In the genomic region with DNA sequence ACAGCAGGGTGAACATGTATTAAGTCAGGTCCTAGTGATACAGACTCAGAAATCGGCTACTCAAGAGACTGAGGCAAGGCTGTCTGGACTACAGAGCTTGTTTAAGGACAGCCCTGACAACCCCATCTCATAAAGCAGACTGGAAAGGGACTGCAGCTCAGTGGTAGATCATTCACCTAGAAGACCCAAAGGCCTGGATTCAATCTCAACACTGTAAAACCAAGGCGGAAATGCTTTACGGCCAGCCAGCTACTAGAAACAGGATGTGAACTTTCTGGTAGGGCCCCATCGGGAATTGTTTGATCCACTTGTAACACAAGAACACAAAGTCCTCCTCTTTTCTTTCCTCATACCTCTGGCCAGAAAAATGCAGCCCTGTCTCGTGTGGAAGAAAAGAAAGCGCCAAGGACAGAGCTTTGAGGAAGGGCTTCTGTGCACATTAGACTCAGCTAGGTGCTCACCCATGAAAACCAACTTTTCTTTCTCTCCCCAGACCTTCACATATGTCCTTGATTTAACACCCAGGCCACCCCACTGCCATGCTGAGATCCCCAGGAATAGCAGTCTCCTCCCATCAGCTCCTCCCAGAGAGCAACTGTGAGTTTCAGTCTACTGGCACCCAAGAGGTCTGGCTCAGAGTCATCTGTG, we compare ENCODE assay signal across 8 mouse cellular contexts.
DNase-seq lines count a peak whose midpoint lies in the region; ATAC-seq and TF ChIP-seq lines count a peak whose summit lies in the region.

No protein-coding gene starts in this region.

- H3K4me1 ChIP-seq in liver, adult 2 months (ENCODE audit: control insufficient read depth, insufficient read depth, low read length): peaks cover 7% of the 10 kb centered on the region
- H3K4me1 ChIP-seq in forebrain, postnatal 0 days (ENCODE audit: insufficient read depth): no peaks in the 10 kb centered on the region
- peaks cover 66% of the 10 kb centered on the region for H3K4me1 ChIP-seq in intestine, embryonic 15.5 days (replicated peaks)
- H3K4me1 ChIP-seq in lung, embryonic 14.5 days (ENCODE audit: insufficient read depth): peaks cover 50% of the 10 kb centered on the region
- peaks cover 69% of the 10 kb centered on the region for H3K4me1 ChIP-seq in stomach, embryonic 14.5 days (ENCODE audit: control insufficient read depth, insufficient read depth, low read length)
- peaks cover 29% of the 10 kb centered on the region for H3K4me1 ChIP-seq in thymus, adult 2 months (replicated peaks; ENCODE audit: control insufficient read depth, insufficient read depth, low read length)

- no peaks in the 10 kb centered on the region for H3K36me3 ChIP-seq in liver, adult 2 months (ENCODE audit: control insufficient read depth, insufficient read depth, low read length)
- H3K36me3 ChIP-seq in forebrain, postnatal 0 days (ENCODE audit: insufficient read depth): no peaks in the 10 kb centered on the region
- H3K36me3 ChIP-seq in intestine, embryonic 15.5 days: no peaks in the 10 kb centered on the region
- H3K36me3 ChIP-seq in lung, embryonic 14.5 days (ENCODE audit: insufficient read depth): no peaks in the 10 kb centered on the region
- H3K36me3 ChIP-seq in stomach, embryonic 14.5 days (ENCODE audit: control insufficient read depth, insufficient read depth, low read length): no peaks in the 10 kb centered on the region
- H3K36me3 ChIP-seq in thymus, adult 2 months (ENCODE audit: control insufficient read depth, insufficient read depth, low read length): no peaks in the 10 kb centered on the region

- TF ChIP-seq POLR2A in liver, adult 2 months (IDR thresholded peaks at IDR 0.05; ENCODE audit: extremely low read depth, insufficient read depth, low read length): no peak
- no peak for TF ChIP-seq POLR2A in thymus, adult 2 months (IDR thresholded peaks at IDR 0.05; ENCODE audit: control insufficient read depth, extremely low read depth, insufficient read depth, low read length, poor library complexity)

- 77% methylated on average over 6 of the region's 6 CpGs for WGBS in liver, adult 2 months
- WGBS in forebrain, postnatal 0 days: 54% methylated on average over 6 of the region's 6 CpGs
- 17% methylated on average over 6 of the region's 6 CpGs for WGBS in intestine, embryonic 15.5 days
- WGBS in lung, embryonic 14.5 days: 27% methylated on average over 6 of the region's 6 CpGs
- WGBS in stomach, embryonic 14.5 days: 27% methylated on average over 6 of the region's 6 CpGs
- 42% methylated on average over 6 of the region's 6 CpGs for WGBS in thymus, adult 2 months

- no peak overlapping the region for H3K9ac ChIP-seq in liver, adult 2 months (ENCODE audit: low read depth, low read length)
- no peak overlapping the region for H3K9ac ChIP-seq in forebrain, postnatal 0 days
- H3K9ac ChIP-seq in intestine, embryonic 15.5 days: 0 out of 2 replicates have a peak overlapping the region, but pooled peaks have one; percentile 2
- 0 out of 2 replicates have a peak overlapping the region, but pooled peaks have one; percentile 10 for H3K9ac ChIP-seq in lung, embryonic 14.5 days
- no peak overlapping the region for H3K9ac ChIP-seq in stomach, embryonic 14.5 days (replicated peaks; ENCODE audit: low read depth, low read length)

- no peaks in the 10 kb centered on the region for H3K27me3 ChIP-seq in liver, adult 2 months (ENCODE audit: control insufficient read depth, insufficient read depth, low read length)
- H3K27me3 ChIP-seq in forebrain, postnatal 0 days (ENCODE audit: insufficient read depth, low read length): no peaks in the 10 kb centered on the region
- no peaks in the 10 kb centered on the region for H3K27me3 ChIP-seq in intestine, embryonic 15.5 days (replicated peaks)
- H3K27me3 ChIP-seq in lung, embryonic 14.5 days (ENCODE audit: insufficient read depth, low read length): no peaks in the 10 kb centered on the region
- H3K27me3 ChIP-seq in stomach, embryonic 14.5 days (ENCODE audit: control insufficient read depth, insufficient read depth, low read length): no peaks in the 10 kb centered on the region
- H3K27me3 ChIP-seq in thymus, adult 2 months (ENCODE audit: control insufficient read depth, insufficient read depth, low read length): no peaks in the 10 kb centered on the region

- H3K4me2 ChIP-seq in forebrain, postnatal 0 days (ENCODE audit: low read depth): no peak overlapping the region
- H3K4me2 ChIP-seq in intestine, embryonic 15.5 days (replicated peaks): peak overlapping the region; percentile 30
- H3K4me2 ChIP-seq in lung, embryonic 14.5 days: no peak overlapping the region
- H3K4me2 ChIP-seq in stomach, embryonic 14.5 days (replicated peaks; ENCODE audit: low read depth, low read length): no peak overlapping the region

- no peak for ATAC-seq in forebrain, postnatal 0 days
- ATAC-seq in intestine, embryonic 15.5 days: peak; percentile 61
- no peak for ATAC-seq in lung, embryonic 14.5 days (ENCODE audit: insufficient read depth)
- ATAC-seq in stomach, embryonic 14.5 days (ENCODE audit: insufficient number of reproducible peaks, insufficient read depth, low FRiP score, low read depth): no peak

- intact Hi-C loops in left cerebral cortex, postnatal 36 days (cut with DNase I): no loop called here

- H3K79me2 ChIP-seq in liver, adult 2 months (ENCODE audit: control insufficient read depth, insufficient read depth, low read length): no peaks in the 10 kb centered on the region

- no peak for TF ChIP-seq CTCF in liver, adult 2 months (IDR thresholded peaks at IDR 0.05; ENCODE audit: low read depth, low read length)
- TF ChIP-seq CTCF in forebrain, postnatal 0 days (IDR thresholded peaks at IDR 0.05; ENCODE audit: low read depth): no peak
- no peak for TF ChIP-seq CTCF in lung, embryonic 14.5 days (IDR thresholded peaks at IDR 0.05; ENCODE audit: low read depth)
- no peak for TF ChIP-seq CTCF in thymus, adult 2 months (IDR thresholded peaks at IDR 0.05; ENCODE audit: borderline replicate concordance, control insufficient read depth, extremely low read depth, insufficient read depth, low read length, poor library complexity)

- H3K9me3 ChIP-seq in forebrain, postnatal 0 days (ENCODE audit: low read length): no peaks in the 10 kb centered on the region
- H3K9me3 ChIP-seq in intestine, embryonic 15.5 days: no peaks in the 10 kb centered on the region
- H3K9me3 ChIP-seq in lung, embryonic 14.5 days (ENCODE audit: low read depth, low read length): no peaks in the 10 kb centered on the region
- H3K9me3 ChIP-seq in stomach, embryonic 14.5 days (ENCODE audit: control insufficient read depth, low read depth, low read length): no peaks in the 10 kb centered on the region

- no peak overlapping the region for H3K4me3 ChIP-seq in liver, adult 2 months (ENCODE audit: insufficient read depth, low read depth, low read length)
- no peak overlapping the region for H3K4me3 ChIP-seq in forebrain, postnatal 0 days (ENCODE audit: low read depth, low read length)
- H3K4me3 ChIP-seq in intestine, embryonic 15.5 days (replicated peaks): no peak overlapping the region
- H3K4me3 ChIP-seq in lung, embryonic 14.5 days (ENCODE audit: low read depth, low read length): no peak overlapping the region
- no peak overlapping the region for H3K4me3 ChIP-seq in stomach, embryonic 14.5 days (ENCODE audit: low read depth, low read length)
- no peak overlapping the region for H3K4me3 ChIP-seq in thymus, adult 2 months (ENCODE audit: control insufficient read depth, insufficient read depth, low read length)

- peak; percentile 19 for DNase-seq in liver, adult 2 months (ENCODE audit: extremely low read depth, low read depth, low spot score)
- DNase-seq in liver: no peak
- no peak for DNase-seq in forebrain, postnatal 0 days
- peak; percentile 70 for DNase-seq in lung, embryonic 14.5 days
- no peak for DNase-seq in thymus, adult 2 months
- no peak for DNase-seq in left cerebral cortex, postnatal 36 days (ENCODE audit: low spot score in 2 of 2)

- H3K27ac ChIP-seq in liver, adult 2 months (replicated peaks; ENCODE audit: insufficient read depth, low read depth, low read length): 0 out of 2 replicates have a peak overlapping the region, but pooled peaks have one; percentile 26
- 0 out of 2 replicates have a peak overlapping the region, but pooled peaks have one; percentile 15 for H3K27ac ChIP-seq in forebrain, postnatal 0 days (ENCODE audit: low read depth, low read length)
- H3K27ac ChIP-seq in intestine, embryonic 15.5 days: peak overlapping the region; percentile 85
- H3K27ac ChIP-seq in lung, embryonic 14.5 days (ENCODE audit: low read depth): peak overlapping the region; percentile 81
- H3K27ac ChIP-seq in stomach, embryonic 14.5 days (ENCODE audit: low read length): peak overlapping the region; percentile 75
- H3K27ac ChIP-seq in thymus, adult 2 months (ENCODE audit: control insufficient read depth, insufficient read depth, low read length): no peak overlapping the region

Comparison
In these comparisons a context has a peak if more than half of its experiments do, and no peak if none do; other contexts are left out.
1. DNase-seq: peak in liver, adult 2 months (single experiment) and lung, embryonic 14.5 days (single experiment); none in liver (single experiment), forebrain, postnatal 0 days (single experiment), thymus, adult 2 months (single experiment) and left cerebral cortex, postnatal 36 days (0 of 2).
2. H3K9ac ChIP-seq: peak in intestine, embryonic 15.5 days (single experiment) and lung, embryonic 14.5 days (single experiment); none in liver, adult 2 months (single experiment), forebrain, postnatal 0 days (single experiment) and stomach, embryonic 14.5 days (single experiment).